Mouse (Mus musculus) testis, postnatal 10 days (tissue): Measurements from ENCODE around the gene Swsap1.

Experiments used
- DNase-seq: peaks from one replicate; pipeline ENCODE4 v3.0.0; 2021; ENCODE audit warnings: low spot score

The Swsap1 gene

GRCm38 (mm10) chr9:21962416-21963059, 7.0 kb downstream of the Swsap1 start:
- DNase-seq: peak; percentile 74

GRCm38 (mm10) chr9:21963417-21963816, 7.9 kb downstream of the Swsap1 start, which contains the start of gene Epor:
Gene Epor, minus strand, starts transcription at chr9:21963506.
- DNase-seq: peak; percentile 66

GRCm38 (mm10) chr9:21968883-21969282, 13.3 kb downstream of the Swsap1 start:
- DNase-seq: no peak

GRCm38 (mm10) chr9:21969304-21969703, 13.7 kb downstream of the Swsap1 start:
- no peak for DNase-seq

- DNase-seq: peak; percentile 53
Observed at GRCm38 (mm10) chr9:21976626-21977175, 21.1 kb downstream of the Swsap1 start.

GRCm38 (mm10) chr9:21977331-21977730, 21.8 kb downstream of the Swsap1 start:
- no peak for DNase-seq

- peak; percentile 61 for DNase-seq
Observed at GRCm38 (mm10) chr9:21977972-21978371, 22.4 kb downstream of the Swsap1 start.

- no peak for DNase-seq
Observed at GRCm38 (mm10) chr9:21978398-21979128, 23.0 kb downstream of the Swsap1 start.

- no peak for DNase-seq
Observed at GRCm38 (mm10) chr9:21983911-21984310, 28.4 kb downstream of the Swsap1 start.

- DNase-seq: peak; percentile 62
Observed at GRCm38 (mm10) chr9:21987592-21988342, 32.2 kb downstream of the Swsap1 start.

- no peak for DNase-seq
Observed at GRCm38 (mm10) chr9:21988421-21989101, 33.0 kb downstream of the Swsap1 start.

- DNase-seq: peak; percentile 69
Observed at GRCm38 (mm10) chr9:21989230-21990110, 33.9 kb downstream of the Swsap1 start, which contains the start of gene Rgl3. Gene Rgl3, minus strand, starts transcription at chr9:21989446.

- DNase-seq: no peak
Observed at GRCm38 (mm10) chr9:21992227-21992626, 36.7 kb downstream of the Swsap1 start.

GRCm38 (mm10) chr9:21996178-21996867, 40.8 kb downstream of the Swsap1 start:
- DNase-seq: no peak

GRCm38 (mm10) chr9:22000296-22000695, 44.7 kb downstream of the Swsap1 start:
- DNase-seq: no peak

GRCm38 (mm10) chr9:22001633-22002032, 46.1 kb downstream of the Swsap1 start:
- DNase-seq: no peak

- peak; percentile 99 for DNase-seq
Observed at GRCm38 (mm10) chr9:22002194-22003162, 46.9 kb downstream of the Swsap1 start, which contains the start of the genes Ccdc151 and Prkcsh. Gene Ccdc151, minus strand, starts transcription at chr9:22002634. Gene Prkcsh, plus strand, starts transcription at chr9:22002806.

- no peak for DNase-seq
Observed at GRCm38 (mm10) chr9:22003163-22003554, 47.6 kb downstream of the Swsap1 start.

- DNase-seq: no peak
Observed at GRCm38 (mm10) chr9:22004546-22004945, 49.0 kb downstream of the Swsap1 start.
